Mouse (Mus musculus) cerebellum, adult 2 months (tissue): ENCODE measurements around the gene Gm10762. TPM values are rescaled to one million over a fixed set of nuclear protein-coding genes. Genes with fewer than 3 reads are reported as not detected.
A peak's percentile ranks its signal among the peaks of the same experiment; 100 is the strongest.

Experiments
- DNase-seq, 2 experiments: peaks; one replicate each; pipeline ENCODE4 v3.0.0; 2021
- H3K27ac ChIP-seq: fragments of 200-500 bp; 2 replicates; pipeline ENCODE4 v1.5.1; 2012; ENCODE audit warnings: low read length, control low read depth, inconsistent platforms; ENCODE audit not compliant: insufficient read depth
- H3K27me3 ChIP-seq: fragments of 200-500 bp; 2 replicates; pipeline ENCODE4 v1.6.1; 2012; ENCODE audit warnings: inconsistent platforms, mild to moderate bottlenecking, low read length, moderate library complexity; ENCODE audit not compliant: control insufficient read depth, insufficient read depth
- H3K4me1 ChIP-seq: fragments of 200-500 bp; 2 replicates; pipeline ENCODE4 v1.6.1; 2011; ENCODE audit warnings: low read length; ENCODE audit not compliant: control insufficient read depth, insufficient read depth
- H3K4me3 ChIP-seq: fragments of 200-500 bp; replicated peaks from 2 replicates; pipeline ENCODE3; 2011; ENCODE audit warnings: mild to moderate bottlenecking, low read depth, low read length, control low read depth; ENCODE audit not compliant: insufficient read depth
- CTCF ChIP-seq: fragments of 200-500 bp; IDR thresholded peaks from 2 replicates; pipeline ENCODE4 v1.5.1; 2011; ENCODE audit warnings: low read depth, mild to moderate bottlenecking, control low read depth, low read length, moderate library complexity, borderline replicate concordance; ENCODE audit not compliant: insufficient read depth
- POLR2A ChIP-seq: fragments of 200-500 bp; IDR thresholded peaks from 2 replicates; pipeline ENCODE4 v1.6.1; 2011; ENCODE audit warnings: low read length, control low read depth, borderline replicate concordance; ENCODE audit not compliant: insufficient read depth
- WGBS: fragments of 180-500 bp; shearing (Covaris S2); methylation state at CpG from one replicate; pipeline ENCODE4 v1.1.7; 2018; 5-methylcytosine and 5-hydroxymethylcytosine counted together
- polyA plus RNA-seq: library from polyadenylated mRNA; depleted of rRNA; stranded (reverse); fragments of >200 nt; gene quantifications from 2 replicates; pipeline ENCODE4 v1.2.3, GENCODE M21; 2012

The Gm10762 gene
- polyA plus RNA-seq, 1 experiment, result 4.4 TPM

DNA sequence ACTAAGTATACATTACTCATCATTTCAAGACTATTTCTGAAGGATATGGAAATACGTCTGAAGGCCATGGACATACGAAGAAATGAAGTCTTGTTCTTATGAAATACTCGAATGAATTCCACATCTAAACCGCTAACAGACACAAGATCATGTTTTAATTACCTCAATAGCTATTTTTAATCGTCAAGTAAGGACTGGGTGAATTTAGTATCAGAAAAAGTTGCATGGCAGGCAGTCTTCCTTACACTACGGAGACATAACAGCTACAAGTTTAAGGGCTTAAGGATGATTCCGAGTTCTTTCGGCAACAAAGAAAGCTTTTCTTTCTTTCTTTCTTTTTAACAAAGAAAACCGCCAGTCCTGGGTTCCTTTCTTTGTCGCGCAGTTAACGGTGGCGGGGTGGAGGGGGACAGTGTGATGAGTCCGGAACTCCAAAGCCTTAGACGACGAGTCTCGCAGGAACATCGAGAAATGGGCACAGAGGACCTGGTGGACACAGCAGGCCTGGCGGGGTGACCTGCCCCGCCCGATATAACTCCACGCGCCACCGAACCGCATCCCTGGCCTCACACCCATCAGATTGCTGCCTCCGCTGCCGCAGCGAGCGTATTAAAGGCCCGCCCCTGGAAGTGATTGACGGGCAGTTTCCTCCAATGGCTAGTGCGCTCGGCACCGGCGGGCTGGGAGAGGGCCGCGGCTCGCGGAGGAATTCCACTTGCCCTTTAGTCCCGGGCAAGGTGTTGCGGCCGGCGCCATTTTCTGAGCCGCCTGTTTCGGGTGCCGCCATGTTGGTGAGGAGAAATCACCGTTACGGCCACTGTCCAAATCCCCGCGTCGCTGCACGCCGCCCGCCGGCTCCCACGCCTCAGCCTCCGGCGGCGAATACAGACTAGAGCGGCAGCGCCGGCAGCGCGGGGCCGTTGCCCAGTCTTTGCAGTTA lies 614 bp downstream of the Gm10762 start, which contains the start of gene Zc3h6:
Zc3h6 (plus strand) TSS at position 762 of the 940 bp plus-strand sequence.
- H3K27ac ChIP-seq, result peak within 1 kb of the TSS; percentile 100
- H3K27me3 ChIP-seq, result no peaks in the 10 kb centered on the region
- H3K4me3 ChIP-seq, result peak within 1 kb of the TSS; percentile 88
- peak; percentile 65; the same call in 1 of the 2 replicates for TF ChIP-seq POLR2A
- no peak for TF ChIP-seq CTCF
- no peaks in the 10 kb centered on the region; the same call in 1 of the 2 replicates for H3K4me1 ChIP-seq
- DNase-seq, result peak; percentile 99 to 100
- WGBS, result under 1% methylated on average over 63 of the region's 65 CpGs

- H3K27ac ChIP-seq, result no peak overlapping the region
- TF ChIP-seq CTCF (no peak), POLR2A (no peak)
- no peaks in the 10 kb centered on the region; the same call in 1 of the 2 replicates for H3K4me1 ChIP-seq
- 16% methylated on average over 6 of the region's 6 CpGs for WGBS
- peak overlapping the region; percentile 88 for H3K4me3 ChIP-seq
- H3K27me3 ChIP-seq, result no peaks in the 10 kb centered on the region
- DNase-seq, result no peak
These were observed 1.3 kb downstream of the Gm10762 start for GRCm38 (mm10) chr2:128966236-128966635.

DNA sequence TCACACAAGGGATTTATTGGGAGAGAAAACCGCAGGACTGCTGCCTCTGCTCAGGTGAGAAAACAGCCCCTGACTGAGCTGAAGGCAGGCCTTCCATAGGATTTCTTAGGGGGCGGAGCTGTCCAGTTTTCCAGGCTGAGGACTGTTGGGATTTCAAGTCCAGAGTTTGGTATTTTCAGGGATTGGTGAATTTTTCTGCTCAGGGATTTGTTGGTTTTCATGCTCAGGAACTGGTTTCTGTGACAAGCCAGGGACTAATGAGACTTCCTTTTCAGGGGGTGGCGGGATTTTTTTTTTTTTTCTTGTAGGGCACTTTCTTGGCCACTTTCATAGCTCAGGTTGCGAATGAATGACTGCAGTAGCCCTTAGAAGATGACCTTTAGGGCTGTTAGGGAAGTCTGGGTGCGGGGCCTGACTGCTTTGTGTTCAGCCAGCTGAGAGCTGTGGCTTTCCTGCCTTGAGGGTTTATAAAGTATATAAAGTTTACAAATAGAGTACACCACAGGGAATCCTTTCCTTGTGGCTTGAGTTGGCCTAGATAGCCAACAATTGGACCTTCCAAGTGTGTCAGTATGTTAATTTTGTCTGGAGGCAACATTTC lies 1.9 kb downstream of the Gm10762 start:
- no peak for DNase-seq
- H3K27me3 ChIP-seq, result no peaks in the 10 kb centered on the region
- 87% methylated on average over 5 of the region's 5 CpGs for WGBS
- H3K4me3 ChIP-seq, result no peak overlapping the region
- H3K27ac ChIP-seq, result no peak overlapping the region
- TF ChIP-seq POLR2A (no peak), CTCF (no peak)
- H3K4me1 ChIP-seq, result no peaks in the 10 kb centered on the region; the same call in 1 of the 2 replicates

DNA sequence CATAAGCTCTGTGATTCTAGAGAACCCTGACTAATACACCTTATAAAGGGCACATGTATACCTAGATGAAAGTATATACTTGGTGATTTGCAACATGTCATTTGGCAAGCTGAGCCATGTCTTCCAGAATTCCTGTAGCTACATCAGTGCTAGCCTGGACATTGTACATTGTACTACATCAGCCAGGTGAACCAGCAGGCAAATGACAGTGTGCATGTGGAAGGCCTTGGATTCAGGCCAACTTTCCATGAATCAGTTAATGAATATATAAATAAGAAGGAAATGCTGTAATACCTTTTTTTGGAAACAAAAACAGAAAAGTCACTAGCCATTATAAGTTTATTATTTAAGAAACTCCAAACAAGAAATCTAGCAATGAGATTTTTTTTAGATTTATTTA lies 13.3 kb downstream of the Gm10762 start:
- no peaks in the 10 kb centered on the region for H3K4me1 ChIP-seq
- DNase-seq, result no peak

GRCm38 (mm10) chr2:128947962-128948588 lies 19.4 kb downstream of the Gm10762 start:
- WGBS, result 31% methylated on average over 6 of the region's 6 CpGs
- H3K4me1 ChIP-seq, result no peaks in the 10 kb centered on the region
- TF ChIP-seq POLR2A (no peak), CTCF (peak; percentile 51; the same call in 1 of the 2 replicates)
- no peak overlapping the region for H3K27ac ChIP-seq
- no peaks in the 10 kb centered on the region for H3K27me3 ChIP-seq
- DNase-seq, result peak; percentile 24 to 65
- no peak overlapping the region for H3K4me3 ChIP-seq

More for the DNA sequence above, 13.3 kb downstream of the Gm10762 start:
- TF ChIP-seq POLR2A (no peak), CTCF (no peak)
- H3K4me3 ChIP-seq, result no peak overlapping the region
- no peaks in the 10 kb centered on the region for H3K27me3 ChIP-seq
- no peak overlapping the region for H3K27ac ChIP-seq

GRCm38 (mm10) chr2:128943538-128944528 lies 23.7 kb downstream of the Gm10762 start, which contains the start of gene Zc3h8:
Gene Zc3h8, minus strand, starts transcription at chr2:128944077.
- peak; percentile 97 for DNase-seq
- Histone ChIP-seq H3K27me3 (no peaks in the 10 kb centered on the region), H3K27ac (peak within 1 kb of the TSS; percentile 1; the same call in 1 of the 2 replicates), H3K4me1 (no peaks in the 10 kb centered on the region), H3K4me3 (peak within 1 kb of the TSS; percentile 45)
- 1% methylated on average over 65 of the region's 65 CpGs for WGBS
- TF ChIP-seq POLR2A (peak; percentile 96), CTCF (no peak)

DNA sequence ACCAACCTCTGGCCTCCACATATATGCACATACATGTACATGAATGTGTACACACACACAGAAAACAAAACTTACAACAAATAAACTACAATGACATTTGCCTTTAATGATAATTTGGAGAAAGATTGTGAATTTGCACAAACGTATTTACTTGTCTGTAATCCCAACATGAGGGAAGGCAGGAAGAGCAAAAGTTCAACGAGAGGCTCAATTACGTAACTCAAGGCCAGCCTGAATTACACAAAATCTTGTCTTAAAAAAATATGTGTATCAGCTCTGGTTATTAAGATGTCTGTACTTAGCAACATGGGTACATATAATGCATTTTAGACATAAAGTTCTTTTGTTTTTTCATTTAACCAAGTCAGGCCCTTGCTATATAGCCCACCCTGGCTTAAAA lies 31.3 kb downstream of the Gm10762 start:
- H3K27ac ChIP-seq, result no peak overlapping the region
- no peak for TF ChIP-seq POLR2A
- TF ChIP-seq CTCF, result no peak

More for the DNA sequence above, 31.3 kb downstream of the Gm10762 start:
- H3K27me3 ChIP-seq, result no peaks in the 10 kb centered on the region
- 93% methylated on average over 3 of the region's 3 CpGs for WGBS
- H3K4me1 ChIP-seq, result no peaks in the 10 kb centered on the region
- no peak overlapping the region for H3K4me3 ChIP-seq
- no peak for DNase-seq
